Mouse (Mus musculus) ES-Bruce4 (cell line): ENCODE measurements around the gene Psmd9.

Experiments used
- EP300 ChIP-seq: IDR thresholded peaks from 2 replicates; pipeline ENCODE4 v1.6.1; 2011; ENCODE audit warnings: low read depth, low read length; ENCODE audit not compliant: insufficient read depth
- POLR2A ChIP-seq: IDR thresholded peaks from one replicate; pipeline ENCODE4 v1.8.1; 2011; ENCODE audit warnings: low read length; ENCODE audit not compliant: insufficient read depth

GRCm38 (mm10) chr5:123151077-123151476 is 18.1 kb upstream of the Psmd9 start:
- TF ChIP-seq POLR2A: no peak
- TF ChIP-seq EP300: no peak
